Mouse (Mus musculus): ENCODE data around the gene Hsbp1. TPM values are rescaled to one million over a fixed set of nuclear protein-coding genes. Genes with fewer than 3 reads are reported as not detected.
A peak's percentile ranks its signal among the peaks of the same experiment; 100 is the strongest.
"Not testable (repeated sequence)": the region's sequence is repeated elsewhere in the genome, so short reads cannot be mapped to it uniquely, and the experiment has no call there.

Gene Hsbp1
- 100 to 1,000 TPM; 623 to 630 TPM for total RNA-seq (2021)
- long read RNA-seq, experiment 1, transcript Hsbp1-201 (4 exons, 1,208 nt): major isoform, 809 of 821 reads
- long read RNA-seq, experiment 1, partial matches to known transcripts: 6 of 821 reads
- long read RNA-seq, experiment 1, other reads (novel, unspliced or antisense): 4 of 821 reads
- long read RNA-seq, experiment 2, transcript Hsbp1-201 (4 exons, 1,208 nt): major isoform, 691 of 719 reads
- long read RNA-seq, experiment 2, partial matches to known transcripts: 9 of 719 reads
- long read RNA-seq, experiment 2, other reads (novel, unspliced or antisense): 18 of 719 reads

- intact Hi-C loops (cut with DNase I): no loop called here
- peak; percentile 97 for DNase-seq (ENCODE audit: low spot score in 2 of 2)
Observed at GRCm38 (mm10) chr8:119344190-119344856, at the start of gene Hsbp1. Hsbp1 (plus strand) TSS chr8:119344488.

DNA sequence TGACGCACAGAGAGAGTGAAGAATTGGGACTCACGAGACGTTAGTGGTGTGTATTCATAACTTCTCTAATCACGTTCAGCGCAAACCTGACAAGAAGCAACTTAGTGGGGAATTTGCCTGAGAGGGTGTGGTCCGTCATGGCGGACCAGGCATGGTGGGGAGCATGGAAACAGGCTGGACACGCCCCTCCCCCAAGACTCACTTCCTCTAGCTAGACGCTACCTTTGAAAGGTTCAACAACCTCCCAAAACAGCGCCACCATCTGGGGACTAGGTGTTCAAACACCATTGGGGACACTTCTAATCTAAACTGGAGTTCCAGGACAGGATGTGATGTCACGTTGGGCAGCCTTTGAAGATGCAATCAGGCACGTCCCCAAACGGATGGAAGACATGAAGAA, 48.8 kb upstream of the Hsbp1 start:
- DNase-seq (ENCODE audit: low spot score in 2 of 2): peak in 1 of 2 experiments; percentile 31
- intact Hi-C loops (cut with DNase I): no loop called here

DNA sequence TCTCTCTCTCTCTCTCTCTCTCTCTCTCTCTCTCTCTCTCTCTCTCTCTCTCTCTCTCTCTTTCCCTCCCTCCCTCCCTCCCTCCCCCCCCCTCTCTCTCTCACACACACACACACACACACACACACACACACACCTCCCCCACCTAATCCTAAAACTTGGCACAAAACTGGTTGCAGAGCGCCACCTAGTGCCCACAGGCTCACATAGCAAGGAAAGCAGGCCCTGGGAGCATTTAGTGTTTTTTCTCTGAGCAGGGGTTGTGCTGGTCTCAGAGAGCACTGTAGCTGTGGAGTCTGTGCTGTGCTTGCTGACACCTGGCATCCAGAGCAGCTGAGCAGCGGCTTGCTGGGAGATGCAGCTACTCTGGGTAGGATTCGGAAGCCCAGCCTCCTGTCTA, 46.5 kb upstream of the Hsbp1 start:
- DNase-seq (ENCODE audit: low spot score in 2 of 2): peak; percentile 53 to 55
- intact Hi-C loops (cut with DNase I): not testable (repeated sequence)

DNA sequence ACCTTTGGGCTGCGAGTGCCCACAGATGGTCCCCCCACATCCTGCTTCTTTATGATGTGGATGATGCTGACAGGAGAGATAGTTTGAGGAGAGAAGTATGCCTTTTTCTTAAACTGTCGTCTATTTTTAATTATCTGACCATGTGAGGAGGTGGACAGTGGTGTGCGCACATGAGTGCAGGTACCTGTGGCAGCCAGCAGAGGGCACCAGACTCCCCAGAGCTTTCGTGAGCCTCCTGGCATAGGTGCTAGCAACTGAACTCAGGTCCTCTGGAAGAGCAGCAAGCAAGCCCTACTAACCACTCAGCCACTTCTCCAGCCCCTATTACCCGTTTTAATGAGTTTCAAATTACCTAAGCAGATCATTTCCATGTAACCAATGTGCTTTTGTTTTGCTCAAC, 44.0 kb upstream of the Hsbp1 start:
- intact Hi-C loops (cut with DNase I): no loop called here
- DNase-seq (ENCODE audit: low spot score in 2 of 2): no peak

- DNase-seq (ENCODE audit: low spot score in 2 of 2): peak; percentile 37 to 41
- intact Hi-C loops (cut with DNase I): no loop called here
Observed at GRCm38 (mm10) chr8:119304196-119304595, 40.1 kb upstream of the Hsbp1 start.

DNA sequence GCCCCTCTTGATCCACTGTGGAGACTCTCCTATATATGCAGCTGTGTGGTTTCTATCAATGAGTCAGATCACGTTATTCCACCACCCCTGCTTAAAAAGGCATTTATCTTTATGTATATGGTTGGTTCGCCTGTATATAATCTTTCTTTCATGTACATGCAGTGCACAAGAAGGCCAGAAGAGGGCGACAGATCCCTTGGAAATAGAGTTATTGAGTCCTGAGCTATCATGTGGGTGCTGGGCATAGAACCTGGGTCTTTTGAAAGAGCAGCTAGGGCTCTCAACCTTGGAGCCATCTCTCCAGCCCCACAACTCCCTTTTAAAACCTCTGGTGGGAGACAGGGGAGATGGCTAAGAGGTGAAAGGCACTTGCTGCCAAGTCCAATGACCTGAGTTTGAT, 32.9 kb upstream of the Hsbp1 start:
- intact Hi-C loops (cut with DNase I): loop anchor here (5.0 kb wide), 1 partner anchor 71 kb away; no protein-coding TSS in a partner anchor
- DNase-seq (ENCODE audit: low spot score in 2 of 2): no peak

DNA sequence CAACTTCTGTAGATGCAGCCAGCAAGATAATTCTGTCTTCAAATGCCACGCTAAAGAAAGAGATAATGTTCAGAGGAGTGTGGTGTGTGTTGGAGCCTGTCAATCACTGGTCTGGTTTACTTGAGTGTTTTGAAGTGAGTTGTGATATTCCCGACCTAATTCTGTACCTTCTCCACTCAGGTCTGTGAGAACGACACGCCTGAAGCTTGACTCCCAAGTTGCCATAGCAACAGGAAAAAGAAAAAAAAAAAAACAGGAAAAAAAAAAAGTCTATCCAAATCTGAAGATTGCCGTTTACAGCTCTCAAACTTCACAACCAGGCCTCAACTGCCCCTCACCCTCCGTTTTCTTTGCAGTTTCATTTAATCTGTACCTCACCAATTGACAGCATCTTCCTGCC, 21.1 kb upstream of the Hsbp1 start:
- intact Hi-C loops (cut with DNase I): no loop called here
- peak in 1 of 2 experiments; percentile 47 for DNase-seq (ENCODE audit: low spot score in 2 of 2)

DNA sequence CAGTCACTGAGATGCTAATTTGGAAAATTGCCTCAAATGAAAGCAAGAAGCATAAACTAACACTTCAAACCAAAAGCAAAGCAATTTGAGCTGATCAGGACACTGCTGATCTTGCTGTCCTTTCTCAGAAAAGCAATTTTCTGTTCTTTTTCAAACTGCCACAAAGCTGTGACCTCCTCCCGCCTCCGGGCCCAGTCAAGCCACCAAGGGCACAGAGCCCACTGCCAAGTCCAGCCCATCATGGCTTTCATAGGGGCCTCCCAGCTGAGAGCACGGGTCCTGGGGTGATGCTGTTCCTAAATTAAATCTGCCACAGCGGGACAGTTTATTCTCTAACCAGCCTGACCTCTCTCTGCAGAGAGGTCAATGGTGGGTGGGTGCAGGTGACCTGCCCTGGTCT, 4.7 kb upstream of the Hsbp1 start:
- intact Hi-C loops (cut with DNase I): no loop called here
- DNase-seq (ENCODE audit: low spot score in 2 of 2): no peak

GRCm38 (mm10) chr8:119343606-119344005, 682 bp upstream of the Hsbp1 start:
- no peak for DNase-seq (ENCODE audit: low spot score in 2 of 2)
- intact Hi-C loops (cut with DNase I): no loop called here

DNA sequence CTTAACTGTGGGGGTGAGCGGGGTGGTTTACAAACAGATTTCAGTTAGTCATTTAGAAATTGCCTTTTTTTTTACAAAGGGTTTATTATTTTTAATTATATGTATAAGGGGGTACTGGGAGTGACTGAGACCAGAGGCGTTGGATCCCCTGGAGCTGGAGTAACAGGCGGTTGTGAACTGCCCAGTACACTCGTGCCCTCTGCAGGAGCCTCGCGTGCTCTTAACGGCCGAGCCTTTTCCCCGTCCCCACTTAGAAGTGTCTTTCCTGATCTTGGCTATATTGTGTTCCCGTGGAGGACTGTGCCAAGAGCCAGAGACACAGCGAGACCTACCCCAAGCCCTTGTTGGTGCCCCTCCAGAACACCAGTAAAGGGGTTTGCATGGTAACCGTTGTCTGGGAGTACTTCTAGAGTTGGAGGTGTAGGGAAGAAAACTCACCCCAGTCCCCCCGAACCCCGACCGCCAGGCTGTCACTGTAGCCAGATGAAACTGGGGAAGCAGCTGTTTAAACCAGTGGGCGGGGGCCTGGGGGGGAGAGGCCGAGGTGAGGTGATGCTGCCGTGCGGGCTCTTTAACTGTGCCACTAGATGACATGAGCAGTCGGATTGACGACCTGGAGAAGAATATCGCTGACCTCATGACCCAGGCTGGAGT, 868 bp downstream of the Hsbp1 start:
- intact Hi-C loops (cut with DNase I): no loop called here
- no peak for DNase-seq (ENCODE audit: low spot score in 2 of 2)

GRCm38 (mm10) chr8:119345683-119346075, 1.4 kb downstream of the Hsbp1 start:
- intact Hi-C loops (cut with DNase I): no loop called here
- DNase-seq (ENCODE audit: low spot score in 2 of 2): no peak

DNA sequence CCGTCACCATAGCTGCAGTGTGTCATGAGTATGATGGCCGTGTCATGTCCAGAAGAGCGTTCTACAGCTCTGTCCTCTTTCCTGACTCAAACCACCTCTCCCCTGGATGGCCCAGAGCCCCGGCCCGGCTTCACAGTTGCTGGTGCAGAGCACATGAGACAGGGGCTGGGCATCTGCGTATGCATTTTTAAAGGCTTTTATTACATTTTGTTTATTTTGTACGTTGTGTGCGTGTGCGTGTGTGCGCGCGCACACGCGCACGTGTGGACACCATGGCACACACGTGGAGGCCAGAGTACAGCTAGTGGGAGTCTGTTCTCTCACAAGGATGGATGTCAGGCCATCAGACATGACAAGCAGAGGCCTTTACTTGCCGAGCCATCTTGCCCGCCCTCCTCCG, 7.4 kb downstream of the Hsbp1 start:
- intact Hi-C loops (cut with DNase I): no loop called here
- no peak for DNase-seq (ENCODE audit: low spot score in 2 of 2)

- DNase-seq (ENCODE audit: low spot score in 2 of 2): no peak
- intact Hi-C loops (cut with DNase I): no loop called here
Observed at GRCm38 (mm10) chr8:119352977-119353658, 8.8 kb downstream of the Hsbp1 start.

- intact Hi-C loops (cut with DNase I): no loop called here
- DNase-seq (ENCODE audit: low spot score in 2 of 2): no peak
Observed at GRCm38 (mm10) chr8:119353659-119354023, 9.4 kb downstream of the Hsbp1 start.

GRCm38 (mm10) chr8:119356631-119357030, 12.3 kb downstream of the Hsbp1 start:
- intact Hi-C loops (cut with DNase I); DNase-seq (ENCODE audit: low spot score in 2 of 2): not testable (repeated sequence)

- intact Hi-C loops (cut with DNase I): no loop called here
- no peak for DNase-seq (ENCODE audit: low spot score in 2 of 2)
Observed at GRCm38 (mm10) chr8:119358175-119358574, 13.9 kb downstream of the Hsbp1 start.

DNA sequence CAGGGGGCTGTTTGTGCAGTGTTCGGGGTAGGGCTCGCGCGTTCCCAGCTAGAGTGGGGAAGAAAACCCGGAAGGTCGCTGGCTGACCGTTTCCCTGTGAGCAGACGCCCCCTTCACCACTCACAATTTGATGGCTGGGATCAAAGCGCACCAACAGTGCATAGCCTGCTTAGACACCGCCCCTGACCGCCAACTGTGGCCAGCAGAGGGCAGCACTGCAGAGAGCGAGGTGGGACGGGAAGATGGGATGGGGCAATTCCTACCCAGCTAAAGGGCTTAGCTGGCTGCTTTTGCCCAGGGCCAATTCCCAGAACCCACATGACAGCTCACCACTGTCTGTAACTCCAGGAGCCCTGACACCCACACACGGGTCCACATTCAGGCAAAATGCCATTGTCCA, 14.5 kb downstream of the Hsbp1 start:
- intact Hi-C loops (cut with DNase I): no loop called here
- no peak for DNase-seq (ENCODE audit: low spot score in 2 of 2)

DNA sequence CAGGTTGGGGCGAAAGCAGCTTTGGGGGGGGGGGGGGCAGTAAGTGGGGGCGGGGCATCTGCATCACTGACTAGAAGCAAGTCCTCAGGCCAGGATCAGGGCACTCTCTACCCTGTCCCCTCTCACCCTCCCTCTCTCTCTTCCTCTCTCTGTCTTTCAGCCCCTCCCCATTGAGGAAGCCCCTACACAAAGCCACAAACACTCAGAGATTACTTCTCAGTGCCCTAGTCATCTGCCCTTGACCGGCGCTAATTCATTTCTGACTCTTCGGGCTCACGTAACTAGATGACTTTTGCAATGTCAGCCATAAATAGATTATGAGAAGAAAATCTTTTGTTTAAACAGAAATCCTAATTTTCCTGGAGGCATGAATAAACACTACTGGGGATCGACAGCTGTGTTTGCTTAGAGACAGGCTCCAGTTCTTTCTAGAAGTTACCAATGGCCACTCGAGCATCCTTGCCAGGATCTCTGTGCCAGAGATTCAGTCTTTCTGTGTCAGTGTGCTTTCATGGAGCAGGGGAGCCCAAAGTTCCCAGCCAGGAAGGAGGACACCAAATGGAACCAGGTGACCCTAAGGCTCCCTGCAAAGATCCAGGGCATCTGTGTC, 16.5 kb downstream of the Hsbp1 start:
- DNase-seq (ENCODE audit: low spot score in 2 of 2): no peak
- intact Hi-C loops (cut with DNase I): no loop called here

- intact Hi-C loops (cut with DNase I); DNase-seq (ENCODE audit: low spot score in 2 of 2): not testable (repeated sequence)
Observed at GRCm38 (mm10) chr8:119374716-119375115, 30.4 kb downstream of the Hsbp1 start.

DNA sequence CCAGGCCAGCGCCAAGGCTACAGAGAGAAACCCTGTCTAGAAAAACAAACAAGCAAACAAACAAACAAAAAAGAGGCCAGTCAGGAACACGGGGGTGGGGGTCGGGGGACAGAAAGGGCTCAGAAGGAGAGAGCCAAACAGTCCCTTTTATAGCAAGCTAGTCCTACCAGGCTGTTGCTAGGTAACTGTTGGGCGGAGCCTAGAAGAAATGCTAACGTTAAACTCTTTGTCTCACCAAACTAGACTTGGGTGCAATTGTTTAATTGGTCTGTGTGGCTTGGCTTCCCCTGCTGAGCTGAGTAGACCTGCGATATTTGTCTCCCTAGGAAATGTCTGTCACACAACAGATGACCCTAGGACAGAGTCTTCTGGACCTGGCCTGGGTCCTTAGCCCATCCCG, 34.2 kb downstream of the Hsbp1 start:
- no peak for DNase-seq (ENCODE audit: low spot score in 2 of 2)

More for the DNA sequence above, 34.2 kb downstream of the Hsbp1 start:
- intact Hi-C loops (cut with DNase I): no loop called here

Measured in left cerebral cortex, postnatal 14 days (tissue).